Mouse (Mus musculus): ENCODE measurements around the gene Intu. TPM values are rescaled to one million over a fixed set of nuclear protein-coding genes. Genes with fewer than 3 reads are reported as not detected.

The Intu gene
- polyA plus RNA-seq, 1 experiment from 2014 or later: 4.0 TPM

- Histone ChIP-seq H3K9me3 (ENCODE audit: control insufficient read depth, low read length) (no peaks in the 10 kb centered on the region), H3K27me3 (replicated peaks; ENCODE audit: control insufficient read depth, insufficient read depth, low read length) (no peaks in the 10 kb centered on the region), H3K4me1 (ENCODE audit: control insufficient read depth, insufficient read depth, low read length) (no peaks in the 10 kb centered on the region), H3K4me2 (ENCODE audit: low read depth, low read length) (no peak overlapping the region), H3K36me3 (ENCODE audit: control insufficient read depth, insufficient read depth, low read length) (peaks cover 25% of the 10 kb centered on the region; the same call in 1 of the 2 replicates), H3K4me3 (ENCODE audit: low read depth, low read length) (no peak overlapping the region), H3K9ac (ENCODE audit: low read depth, low read length) (no peak overlapping the region), H3K27ac (replicated peaks; ENCODE audit: low read depth, low read length) (no peak overlapping the region)
- DNase-seq (ENCODE audit: low spot score) (peak; percentile 81), ATAC-seq (ENCODE audit: low read depth) (peak; percentile 84)
- WGBS: 51% methylated on average over 2 of the region's 2 CpGs
Observed at GRCm38 (mm10) chr3:40694438-40694837, 163.4 kb downstream of the Intu start.

- no peak overlapping the region for H3K4me3 ChIP-seq (ENCODE audit: low read depth, low read length)
- H3K27ac ChIP-seq (replicated peaks; ENCODE audit: low read depth, low read length): no peak overlapping the region
- WGBS: 86% methylated on average over 2 of the region's 2 CpGs
- no peak overlapping the region for H3K4me2 ChIP-seq (ENCODE audit: low read depth, low read length)
- H3K36me3 ChIP-seq (ENCODE audit: control insufficient read depth, insufficient read depth, low read length): peaks cover 28% of the 10 kb centered on the region; the same call in 1 of the 2 replicates
- ATAC-seq (ENCODE audit: low read depth) (no peak), DNase-seq (ENCODE audit: low spot score) (no peak)
- H3K9me3 ChIP-seq (ENCODE audit: control insufficient read depth, low read length): no peaks in the 10 kb centered on the region
- no peaks in the 10 kb centered on the region for H3K27me3 ChIP-seq (replicated peaks; ENCODE audit: control insufficient read depth, insufficient read depth, low read length)
- H3K9ac ChIP-seq (ENCODE audit: low read depth, low read length): no peak overlapping the region
- no peaks in the 10 kb centered on the region for H3K4me1 ChIP-seq (ENCODE audit: control insufficient read depth, insufficient read depth, low read length)
Observed at GRCm38 (mm10) chr3:40695162-40695561, 164.1 kb downstream of the Intu start.

DNA sequence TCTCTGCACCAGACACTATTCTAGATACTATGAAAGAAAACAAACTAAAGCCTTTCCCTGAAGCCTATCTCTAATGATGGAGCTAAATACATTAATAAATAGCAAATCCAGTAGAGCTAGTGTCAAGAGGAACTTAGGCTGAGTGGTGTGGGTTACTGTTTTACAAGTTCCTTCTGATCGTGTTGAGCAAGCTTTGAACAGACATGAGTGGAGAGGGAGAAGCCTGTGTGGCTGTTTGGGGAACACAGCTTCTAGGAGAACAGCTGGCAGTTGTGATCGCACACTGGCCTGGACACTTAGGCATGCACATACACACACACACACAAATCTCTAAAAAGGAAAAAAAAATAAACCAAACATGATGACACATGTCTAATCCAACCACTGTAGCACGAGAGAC lies 167.7 kb downstream of the Intu start:
- H3K9me3 ChIP-seq (ENCODE audit: control insufficient read depth, low read length): no peaks in the 10 kb centered on the region
- ATAC-seq (ENCODE audit: low read depth): no peak
- H3K27ac ChIP-seq (replicated peaks; ENCODE audit: low read depth, low read length): no peak overlapping the region
- no peak overlapping the region for H3K4me2 ChIP-seq (ENCODE audit: low read depth, low read length)
- WGBS: 76% methylated on average over 3 of the region's 3 CpGs
- H3K4me3 ChIP-seq (ENCODE audit: low read depth, low read length): no peak overlapping the region
- H3K36me3 ChIP-seq (ENCODE audit: control insufficient read depth, insufficient read depth, low read length): peaks cover 28% of the 10 kb centered on the region
- no peaks in the 10 kb centered on the region for H3K27me3 ChIP-seq (replicated peaks; ENCODE audit: control insufficient read depth, insufficient read depth, low read length)
- H3K4me1 ChIP-seq (ENCODE audit: control insufficient read depth, insufficient read depth, low read length): no peaks in the 10 kb centered on the region
- no peak overlapping the region for H3K9ac ChIP-seq (ENCODE audit: low read depth, low read length)
- DNase-seq (ENCODE audit: low spot score): no peak

DNA sequence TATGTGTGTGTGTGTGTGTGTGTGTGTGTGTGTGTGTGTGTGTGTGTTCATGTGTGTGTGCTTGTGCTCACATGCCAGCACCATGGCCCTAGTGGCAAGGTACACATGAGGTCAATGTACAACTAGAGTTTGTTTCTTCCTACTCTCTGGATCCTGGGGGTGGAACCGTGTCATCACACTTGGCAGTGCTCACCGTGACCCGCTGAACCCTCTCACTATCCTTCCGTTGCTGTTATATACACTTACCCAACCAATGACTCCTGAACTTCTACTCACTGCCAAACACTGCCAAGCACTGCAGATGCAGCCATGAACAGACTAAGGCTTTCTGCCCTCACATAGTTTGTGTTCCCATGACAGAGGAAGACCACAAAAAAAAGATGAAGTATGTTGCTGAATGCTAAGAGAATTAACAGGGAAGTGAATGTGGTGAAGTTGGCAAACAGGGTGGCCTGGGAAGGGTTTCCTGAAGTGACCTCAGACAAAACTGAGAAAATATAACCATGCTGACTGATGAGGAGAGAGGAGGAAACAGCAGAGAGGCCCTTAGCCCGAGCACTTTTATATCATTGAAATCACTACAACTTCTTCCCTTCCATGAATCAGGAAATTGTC lies 173.8 kb downstream of the Intu start:
- H3K4me3 ChIP-seq (ENCODE audit: low read depth, low read length): no peak overlapping the region
- H3K4me2 ChIP-seq (ENCODE audit: low read depth, low read length): no peak overlapping the region
- no peaks in the 10 kb centered on the region for H3K27me3 ChIP-seq (replicated peaks; ENCODE audit: control insufficient read depth, insufficient read depth, low read length)
- ATAC-seq (ENCODE audit: low read depth): no peak
- H3K4me1 ChIP-seq (ENCODE audit: control insufficient read depth, insufficient read depth, low read length): no peaks in the 10 kb centered on the region
- no peak overlapping the region for H3K27ac ChIP-seq (replicated peaks; ENCODE audit: low read depth, low read length)
- no peaks in the 10 kb centered on the region for H3K9me3 ChIP-seq (ENCODE audit: control insufficient read depth, low read length)
- 77% methylated on average over 5 of the region's 5 CpGs for WGBS
- DNase-seq (ENCODE audit: low spot score): no peak
- H3K9ac ChIP-seq (ENCODE audit: low read depth, low read length): no peak overlapping the region
- H3K36me3 ChIP-seq (ENCODE audit: control insufficient read depth, insufficient read depth, low read length): peaks cover 6% of the 10 kb centered on the region; the same call in 1 of the 2 replicates

- WGBS: 93% methylated on average over 28 of the region's 30 CpGs
- H3K36me3 ChIP-seq (ENCODE audit: control insufficient read depth, insufficient read depth, low read length): no peaks in the 10 kb centered on the region
- no peaks in the 10 kb centered on the region for H3K9me3 ChIP-seq (ENCODE audit: control insufficient read depth, low read length)
- no peak within 1 kb of the TSS for H3K27ac ChIP-seq (replicated peaks; ENCODE audit: low read depth, low read length)
- no peak within 1 kb of the TSS for H3K4me2 ChIP-seq (ENCODE audit: low read depth, low read length)
- H3K9ac ChIP-seq (ENCODE audit: low read depth, low read length): no peak within 1 kb of the TSS
- no peaks in the 10 kb centered on the region for H3K27me3 ChIP-seq (replicated peaks; ENCODE audit: control insufficient read depth, insufficient read depth, low read length)
- DNase-seq (ENCODE audit: low spot score) (no peak), ATAC-seq (ENCODE audit: low read depth) (no peak)
- H3K4me1 ChIP-seq (ENCODE audit: control insufficient read depth, insufficient read depth, low read length): no peaks in the 10 kb centered on the region
- no peak within 1 kb of the TSS for H3K4me3 ChIP-seq (ENCODE audit: low read depth, low read length)
Observed at GRCm38 (mm10) chr3:40708655-40709054, 177.6 kb downstream of the Intu start, which contains the start of gene Slc25a31. Gene Slc25a31, plus strand, starts transcription at chr3:40708855.

DNA sequence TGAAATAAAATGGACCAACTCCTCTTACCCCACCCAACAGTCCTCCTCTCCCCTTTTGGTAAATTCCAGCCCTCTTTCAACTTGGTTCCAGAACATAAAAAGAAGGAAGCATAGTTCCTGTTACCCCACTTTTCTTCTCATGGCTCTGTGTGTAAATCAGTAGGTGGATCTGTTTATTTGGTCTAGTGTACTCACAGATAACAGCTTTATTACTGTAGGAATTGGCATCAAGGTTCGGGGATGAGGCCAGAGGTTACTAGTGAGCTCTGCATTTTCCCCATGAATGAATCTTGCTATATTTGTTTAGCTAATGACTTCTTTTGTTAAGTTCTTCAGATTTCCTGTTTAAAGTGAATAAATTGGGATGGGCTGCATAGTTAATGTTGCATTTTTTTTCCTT lies 185.0 kb downstream of the Intu start:
- Histone ChIP-seq H3K9me3 (ENCODE audit: control insufficient read depth, low read length) (no peaks in the 10 kb centered on the region), H3K4me1 (ENCODE audit: control insufficient read depth, insufficient read depth, low read length) (no peaks in the 10 kb centered on the region), H3K27ac (replicated peaks; ENCODE audit: low read depth, low read length) (no peak overlapping the region), H3K4me2 (ENCODE audit: low read depth, low read length) (no peak overlapping the region), H3K36me3 (ENCODE audit: control insufficient read depth, insufficient read depth, low read length) (no peaks in the 10 kb centered on the region), H3K27me3 (replicated peaks; ENCODE audit: control insufficient read depth, insufficient read depth, low read length) (no peaks in the 10 kb centered on the region), H3K9ac (ENCODE audit: low read depth, low read length) (no peak overlapping the region), H3K4me3 (ENCODE audit: low read depth, low read length) (no peak overlapping the region)
- DNase-seq (ENCODE audit: low spot score): no peak
- no peak for ATAC-seq (ENCODE audit: low read depth)
- WGBS: 62% methylated on average over 1 of the region's 1 CpGs

- WGBS: 87% methylated on average over 3 of the region's 3 CpGs
- no peaks in the 10 kb centered on the region for H3K27me3 ChIP-seq (replicated peaks; ENCODE audit: control insufficient read depth, insufficient read depth, low read length)
- no peak for ATAC-seq (ENCODE audit: low read depth)
Observed at GRCm38 (mm10) chr3:40719022-40719421, 187.9 kb downstream of the Intu start.

DNA sequence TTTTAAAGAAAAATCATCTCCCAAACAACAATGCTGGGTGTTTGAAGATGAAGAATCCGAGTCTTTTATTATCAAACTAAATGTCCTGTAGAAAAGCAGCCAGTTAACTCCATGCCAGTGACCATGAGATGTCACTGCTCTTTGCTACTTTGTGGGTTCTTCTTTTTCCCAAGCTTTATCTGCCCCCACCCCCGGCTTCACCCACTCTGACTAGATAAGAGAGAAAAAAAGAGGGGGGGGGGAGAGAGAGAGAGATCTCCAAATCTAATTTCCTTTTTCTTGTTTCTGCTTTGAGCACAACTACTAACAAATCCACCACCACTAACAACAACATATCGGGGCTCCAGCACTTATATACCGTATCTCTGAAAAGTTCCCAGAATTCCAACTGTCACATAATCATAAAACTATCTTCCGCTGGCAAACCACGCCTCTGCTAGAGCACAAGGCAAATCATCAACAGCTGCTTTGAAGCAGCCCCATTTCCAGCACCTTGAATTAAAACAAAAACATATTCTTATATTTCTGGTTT lies 207.4 kb downstream of the Intu start:
- ATAC-seq (ENCODE audit: low read depth): no peak
- no peak for DNase-seq (ENCODE audit: low spot score)
- H3K9ac ChIP-seq (ENCODE audit: low read depth, low read length): no peak overlapping the region
- H3K27ac ChIP-seq (replicated peaks; ENCODE audit: low read depth, low read length): no peak overlapping the region
- H3K4me1 ChIP-seq (ENCODE audit: control insufficient read depth, insufficient read depth, low read length): no peaks in the 10 kb centered on the region
- no peaks in the 10 kb centered on the region for H3K27me3 ChIP-seq (replicated peaks; ENCODE audit: control insufficient read depth, insufficient read depth, low read length)
- no peaks in the 10 kb centered on the region for H3K9me3 ChIP-seq (ENCODE audit: control insufficient read depth, low read length)
- H3K36me3 ChIP-seq (ENCODE audit: control insufficient read depth, insufficient read depth, low read length): no peaks in the 10 kb centered on the region
- no peak overlapping the region for H3K4me3 ChIP-seq (ENCODE audit: low read depth, low read length)
- H3K4me2 ChIP-seq (ENCODE audit: low read depth, low read length): no peak overlapping the region
- WGBS: 78% methylated on average over 6 of the region's 6 CpGs

More at GRCm38 (mm10) chr3:40719022-40719421, 187.9 kb downstream of the Intu start:
- Histone ChIP-seq H3K4me2 (ENCODE audit: low read depth, low read length) (no peak overlapping the region), H3K27ac (replicated peaks; ENCODE audit: low read depth, low read length) (no peak overlapping the region), H3K9me3 (ENCODE audit: control insufficient read depth, low read length) (no peaks in the 10 kb centered on the region), H3K9ac (ENCODE audit: low read depth, low read length) (no peak overlapping the region), H3K4me3 (ENCODE audit: low read depth, low read length) (no peak overlapping the region), H3K4me1 (ENCODE audit: control insufficient read depth, insufficient read depth, low read length) (no peaks in the 10 kb centered on the region), H3K36me3 (ENCODE audit: control insufficient read depth, insufficient read depth, low read length) (no peaks in the 10 kb centered on the region)
- no peak for DNase-seq (ENCODE audit: low spot score)
